Mouse (Mus musculus) MEL (cell line): ENCODE results near the gene Nrxn3. TPM values are rescaled to one million over a fixed set of nuclear protein-coding genes. Genes with fewer than 3 reads are reported as not detected.

Experiments
- DNase-seq: peaks from one replicate; pipeline ENCODE4 v3.0.0; 2011; ENCODE audit warnings: low read depth, low spot score
- H3K27ac ChIP-seq: 2 replicates; pipeline ENCODE4 v1.5.1; 2012; ENCODE audit warnings: low read depth, mild to moderate bottlenecking, control low read depth, low read length, moderate library complexity; ENCODE audit not compliant: control insufficient read depth
- H3K27me3 ChIP-seq, 2 experiments: fragments of 150-350 bp in 1 of 2; sonication (generic) in 1 of 2; 2 replicates each; pipeline ENCODE4 v1.6.1; 2012; ENCODE audit warnings: low read length in 2 of 2, mild to moderate bottlenecking in 2 of 2, improper control_type of control experiment in 1 of 2, moderate library complexity in 1 of 2; ENCODE audit not compliant: insufficient read depth in 2 of 2, control insufficient read depth in 1 of 2
- H3K36me3 ChIP-seq, 2 experiments: 2 replicates each; pipeline ENCODE4 v1.6.1; 2012 to 2014; ENCODE audit warnings: low read length in 2 of 2, improper control_type of control experiment in 1 of 2, inconsistent platforms in 1 of 2, mild to moderate bottlenecking in 1 of 2; ENCODE audit not compliant: insufficient read depth in 2 of 2, control insufficient read depth in 1 of 2
- H3K4me1 ChIP-seq, 2 experiments: fragments of 150-350 bp in 1 of 2; sonication (generic) in 1 of 2; 2 replicates each; pipeline ENCODE4 v1.6.1; 2012; ENCODE audit warnings: low read length in 2 of 2, improper control_type of control experiment in 1 of 2, mild to moderate bottlenecking in 1 of 2; ENCODE audit not compliant: insufficient read depth in 2 of 2, control insufficient read depth in 1 of 2
- H3K4me3 ChIP-seq, 2 experiments: fragments of 150-350 bp in 1 of 2; sonication (generic) in 1 of 2; 2 replicates each; pipeline ENCODE4 v1.5.1; 2012; ENCODE audit warnings: low read depth in 2 of 2, low read length in 2 of 2, mild to moderate bottlenecking in 2 of 2, moderate library complexity in 2 of 2, control low read depth in 1 of 2, improper control_type of control experiment in 1 of 2; ENCODE audit not compliant: control insufficient read depth in 1 of 2, insufficient read depth in 1 of 2
- H3K79me2 ChIP-seq: 2 replicates; pipeline ENCODE4 v1.6.1; 2012; ENCODE audit warnings: mild to moderate bottlenecking, low read length, moderate library complexity; ENCODE audit not compliant: control insufficient read depth, poor library complexity, insufficient read depth
- H3K9ac ChIP-seq: 2 replicates; pipeline ENCODE4 v1.6.1; 2012; ENCODE audit warnings: low read depth, mild to moderate bottlenecking, control low read depth, low read length, moderate library complexity; ENCODE audit not compliant: control insufficient read depth, poor library complexity, severe bottlenecking
- H3K9me3 ChIP-seq: fragments of 150-350 bp; sonication (generic); replicated peaks from 2 replicates; pipeline ENCODE4 v1.6.1; 2012; ENCODE audit warnings: mild to moderate bottlenecking, low read length, improper control_type of control experiment, moderate library complexity; ENCODE audit not compliant: insufficient read depth
- CHD1 ChIP-seq: IDR thresholded peaks from 2 replicates; pipeline ENCODE4 v1.6.1; 2012; ENCODE audit warnings: low read depth, mild to moderate bottlenecking, inconsistent platforms, low read length, improper control_type of control experiment
- CHD2 ChIP-seq: IDR thresholded peaks from 2 replicates; pipeline ENCODE4 v1.6.1; 2011; ENCODE audit warnings: low read length, improper control_type of control experiment
- CTCF ChIP-seq, 3 experiments: IDR thresholded peaks in 2 of 3; conservative IDR thresholded peaks in 1 of 3; 2 replicates each; pipeline ENCODE4 v1.5.1; 2011 to 2012; ENCODE audit warnings: low read length in 3 of 3, low read depth in 2 of 3, mild to moderate bottlenecking in 2 of 3, improper control_type of control experiment in 1 of 3, inconsistent platforms in 1 of 3, mixed read lengths in 1 of 3, moderate library complexity in 1 of 3; ENCODE audit not compliant: control insufficient read depth in 1 of 3, insufficient read depth in 1 of 3, poor library complexity in 1 of 3, severe bottlenecking in 1 of 3
- E2F4 ChIP-seq: IDR thresholded peaks from 2 replicates; pipeline ENCODE4 v1.6.1; 2011; ENCODE audit warnings: low read depth, low read length, improper control_type of control experiment, borderline replicate concordance
- ELF1 ChIP-seq: IDR thresholded peaks from 2 replicates; pipeline ENCODE4 v1.6.1; 2014; ENCODE audit warnings: low read depth, mild to moderate bottlenecking, inconsistent platforms, low read length, improper control_type of control experiment, moderate library complexity
- EP300 ChIP-seq, 2 experiments: IDR thresholded peaks; 2 replicates each; pipeline ENCODE4 v1.6.1; 2011; ENCODE audit warnings: improper control_type of control experiment in 2 of 2, low read length in 2 of 2, low read depth in 1 of 2, mild to moderate bottlenecking in 1 of 2
- ETS1 ChIP-seq: IDR thresholded peaks from 2 replicates; pipeline ENCODE4 v1.6.1; 2012; ENCODE audit warnings: low read depth, mild to moderate bottlenecking, inconsistent platforms, low read length, improper control_type of control experiment, moderate library complexity
- GABPA ChIP-seq: IDR thresholded peaks from 2 replicates; pipeline ENCODE4 v1.6.1; 2012; ENCODE audit warnings: low read depth, mild to moderate bottlenecking, inconsistent platforms, low read length, improper control_type of control experiment, moderate library complexity
- HCFC1 ChIP-seq: IDR thresholded peaks from 2 replicates; pipeline ENCODE4 v1.6.1; 2012; ENCODE audit warnings: low read depth, mild to moderate bottlenecking, inconsistent platforms, low read length, improper control_type of control experiment, moderate library complexity
- KAT2A ChIP-seq: conservative IDR thresholded peaks from 2 replicates; pipeline ENCODE4 v1.6.1; 2012; ENCODE audit warnings: low read depth, low read length, improper control_type of control experiment, inconsistent platforms
- MAX ChIP-seq: IDR thresholded peaks from 2 replicates; pipeline ENCODE4 v1.6.1; 2011; ENCODE audit warnings: low read length, improper control_type of control experiment
- MAZ ChIP-seq: IDR thresholded peaks from 2 replicates; pipeline ENCODE4 v1.6.1; 2012; ENCODE audit warnings: low read depth, mild to moderate bottlenecking, inconsistent platforms, low read length, improper control_type of control experiment
- MYB ChIP-seq: IDR thresholded peaks from 2 replicates; pipeline ENCODE4 v1.6.1; 2011; ENCODE audit warnings: mild to moderate bottlenecking, low read depth, low read length, improper control_type of control experiment
- MYC ChIP-seq: IDR thresholded peaks from 2 replicates; pipeline ENCODE4 v1.6.1; 2011; ENCODE audit warnings: low read depth, mild to moderate bottlenecking, low read length, improper control_type of control experiment, moderate library complexity
- NELFE ChIP-seq: IDR thresholded peaks from 2 replicates; pipeline ENCODE4 v1.6.1; 2011; ENCODE audit warnings: low read depth, low read length, improper control_type of control experiment
- POLR2A ChIP-seq, 2 experiments: IDR thresholded peaks; 2 replicates each; pipeline ENCODE4 v1.6.1; 2011 to 2012; ENCODE audit warnings: low read length in 2 of 2, mild to moderate bottlenecking in 2 of 2, control low read depth in 1 of 2, improper control_type of control experiment in 1 of 2, low read depth in 1 of 2, moderate library complexity in 1 of 2; ENCODE audit not compliant: control insufficient read depth in 1 of 2, insufficient read depth in 1 of 2, poor library complexity in 1 of 2
- POLR2AphosphoS2 ChIP-seq: IDR thresholded peaks from 2 replicates; pipeline ENCODE4 v1.6.1; 2011; ENCODE audit warnings: low read length, improper control_type of control experiment
- RAD21 ChIP-seq: IDR thresholded peaks from 2 replicates; pipeline ENCODE4 v1.6.1; 2011; ENCODE audit warnings: mild to moderate bottlenecking, low read depth, low read length, improper control_type of control experiment
- RCOR1 ChIP-seq: IDR thresholded peaks from 2 replicates; pipeline ENCODE4 v1.6.1; 2012; ENCODE audit warnings: low read depth, mild to moderate bottlenecking, inconsistent platforms, low read length, improper control_type of control experiment
- SIN3A ChIP-seq: IDR thresholded peaks from 2 replicates; pipeline ENCODE4 v1.6.1; 2012; ENCODE audit warnings: low read length, improper control_type of control experiment, inconsistent platforms
- TAL1 ChIP-seq: IDR thresholded peaks from 2 replicates; pipeline ENCODE4 v1.6.1; 2012; ENCODE audit warnings: mild to moderate bottlenecking, inconsistent platforms, low read length, moderate library complexity, mixed read lengths
- TBP ChIP-seq: IDR thresholded peaks from 2 replicates; pipeline ENCODE4 v1.8.0; 2011; ENCODE audit warnings: low read depth, low read length, improper control_type of control experiment
- USF1 ChIP-seq: IDR thresholded peaks from 2 replicates; pipeline ENCODE4 v1.6.1; 2014; ENCODE audit warnings: low read depth, mild to moderate bottlenecking, inconsistent platforms, low read length, improper control_type of control experiment, moderate library complexity
- ZC3H11A ChIP-seq: IDR thresholded peaks from 2 replicates; pipeline ENCODE4 v1.6.1; 2012; ENCODE audit warnings: low read depth, mild to moderate bottlenecking, inconsistent platforms, low read length, improper control_type of control experiment
- ZKSCAN1 ChIP-seq: IDR thresholded peaks from 2 replicates; pipeline ENCODE4 v1.6.1; 2012; ENCODE audit warnings: low read depth, mild to moderate bottlenecking, inconsistent platforms, low read length, improper control_type of control experiment, moderate library complexity
- ZMIZ1 ChIP-seq: IDR thresholded peaks from 2 replicates; pipeline ENCODE4 v1.6.1; 2012; ENCODE audit warnings: low read depth, mild to moderate bottlenecking, inconsistent platforms, low read length, improper control_type of control experiment, moderate library complexity
- polyA plus RNA-seq, 2 experiments: library from polyadenylated mRNA; stranded (reverse) in 1 of 2; unstranded in 1 of 2; fragments of >175 nt in 1 of 2; fragments of >200 nt in 1 of 2; gene quantifications; 2 replicates each; pipeline versions ENCODE4 v1.2.1 to v1.2.4; 2012; ENCODE audit warnings: low replicate concordance in 2 of 2, low read depth in 1 of 2; ENCODE audit not compliant: insufficient read length in 2 of 2, insufficient read depth in 1 of 2, missing spikeins in 1 of 2
- total RNA-seq: library from RNA; depleted of rRNA; stranded (reverse); fragments of 300-350 nt; gene quantifications from 2 replicates; pipeline ENCODE4 v1.2.3, GENCODE M21; 2012

Gene Nrxn3
- total and polyA plus RNA-seq, 3 experiments: not detected

- no peaks in the 10 kb centered on the region for H3K4me1 ChIP-seq
- no peak overlapping the region for H3K27ac ChIP-seq
- no peak overlapping the region for H3K9ac ChIP-seq
- H3K9me3 ChIP-seq: no peaks in the 10 kb centered on the region
- no peak overlapping the region for H3K4me3 ChIP-seq
- DNase-seq: no peak
- TF ChIP-seq CHD1 (no peak), RAD21 (no peak), E2F4 (no peak), MYB (no peak), ZKSCAN1 (no peak), MYC (no peak), MAX (no peak), HCFC1 (no peak), MAZ (no peak), NELFE (no peak), USF1 (no peak), EP300 (IDR thresholded peaks at IDR 0.05; ENCODE audit: low read depth in 1 of 2, low read length in 2 of 2) (no peak), CTCF (IDR thresholded peaks at IDR 0.05 in 2 of 3, conservative IDR thresholded peaks at IDR 0.05 in 1 of 3; ENCODE audit: control insufficient read depth in 1 of 3, insufficient read depth in 1 of 3, low read depth in 2 of 3, low read length in 3 of 3, poor library complexity in 1 of 3, severe bottlenecking in 1 of 3) (no peak), ELF1 (no peak), SIN3A (no peak), TAL1 (no peak), ZMIZ1 (no peak), RCOR1 (no peak)
- H3K79me2 ChIP-seq: no peaks in the 10 kb centered on the region
- no peaks in the 10 kb centered on the region for H3K36me3 ChIP-seq
- no peaks in the 10 kb centered on the region for H3K27me3 ChIP-seq
Observed at GRCm38 (mm10) chr12:88957431-88957830, 234.8 kb downstream of the Nrxn3 start.

- no peaks in the 10 kb centered on the region for H3K27me3 ChIP-seq
- no peaks in the 10 kb centered on the region for H3K79me2 ChIP-seq
- H3K9ac ChIP-seq: no peak overlapping the region
- H3K27ac ChIP-seq: no peak overlapping the region
- no peaks in the 10 kb centered on the region for H3K9me3 ChIP-seq
- no peaks in the 10 kb centered on the region for H3K4me1 ChIP-seq
- TF ChIP-seq ZC3H11A (no peak), HCFC1 (no peak), EP300 (IDR thresholded peaks at IDR 0.05; ENCODE audit: low read depth in 1 of 2, low read length in 2 of 2) (no peak), ELF1 (no peak), KAT2A (no peak), GABPA (no peak), ZKSCAN1 (no peak), CHD1 (no peak), TBP (no peak), CTCF (IDR thresholded peaks at IDR 0.05 in 2 of 3, conservative IDR thresholded peaks at IDR 0.05 in 1 of 3; ENCODE audit: control insufficient read depth in 1 of 3, insufficient read depth in 1 of 3, low read depth in 2 of 3, low read length in 3 of 3, poor library complexity in 1 of 3, severe bottlenecking in 1 of 3) (no peak), ZMIZ1 (no peak), ETS1 (no peak), NELFE (no peak), MYC (no peak), RAD21 (no peak), POLR2A (IDR thresholded peaks at IDR 0.05; ENCODE audit: control insufficient read depth in 1 of 2, insufficient read depth in 1 of 2, low read depth in 1 of 2, low read length in 2 of 2, poor library complexity in 1 of 2) (no peak), CHD2 (no peak), POLR2AphosphoS2 (no peak)
- no peaks in the 10 kb centered on the region for H3K36me3 ChIP-seq
- DNase-seq: no peak
- H3K4me3 ChIP-seq: no peak overlapping the region
Observed at GRCm38 (mm10) chr12:88960817-88961216, 238.1 kb downstream of the Nrxn3 start.
